Mouse (Mus musculus) testis, adult 2 months (tissue): ENCODE measurements around the gene Tepsin.

Experiments
- CTCF ChIP-seq: fragments of 200-500 bp; IDR thresholded peaks from 2 replicates; pipeline ENCODE4 v1.5.1; 2012; ENCODE audit warnings: low read depth, mild to moderate bottlenecking, inconsistent platforms, low read length, moderate library complexity; ENCODE audit not compliant: control insufficient read depth, insufficient read depth, insufficient replicate concordance
- POLR2A ChIP-seq: fragments of 200-500 bp; IDR thresholded peaks from 2 replicates; pipeline ENCODE4 v1.6.1; 2012; ENCODE audit warnings: low read depth, mild to moderate bottlenecking, inconsistent platforms, low read length, moderate library complexity; ENCODE audit not compliant: control insufficient read depth

DNA sequence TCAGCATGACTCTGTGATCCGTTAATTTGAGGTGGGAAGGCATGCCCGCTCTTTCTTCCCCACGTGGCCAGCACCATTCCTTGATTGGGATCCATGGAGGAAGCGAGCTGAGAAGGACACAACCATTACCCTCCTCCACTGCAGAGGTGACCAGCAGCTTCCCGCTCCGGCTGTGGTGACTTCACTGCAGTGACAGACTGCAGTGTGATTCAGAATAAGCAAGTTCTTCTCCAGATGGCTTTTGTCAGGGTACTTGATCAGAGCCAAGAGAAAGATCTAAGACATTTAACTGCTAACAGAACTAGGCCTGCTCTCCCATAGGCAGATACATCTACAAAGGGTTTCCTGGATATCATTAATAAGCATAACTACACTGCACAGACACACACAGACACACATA is 18.2 kb downstream of the Tepsin start:
- TF ChIP-seq POLR2A (no peak), CTCF (no peak)
